Mouse (Mus musculus): ENCODE results near the gene Psmg4. TPM values are rescaled to one million over a fixed set of nuclear protein-coding genes. Genes with fewer than 3 reads are reported as not detected.

Psmg4 gene
- polyA plus RNA-seq, 1 experiment from 2014 or later, result 78.8 TPM

DNA sequence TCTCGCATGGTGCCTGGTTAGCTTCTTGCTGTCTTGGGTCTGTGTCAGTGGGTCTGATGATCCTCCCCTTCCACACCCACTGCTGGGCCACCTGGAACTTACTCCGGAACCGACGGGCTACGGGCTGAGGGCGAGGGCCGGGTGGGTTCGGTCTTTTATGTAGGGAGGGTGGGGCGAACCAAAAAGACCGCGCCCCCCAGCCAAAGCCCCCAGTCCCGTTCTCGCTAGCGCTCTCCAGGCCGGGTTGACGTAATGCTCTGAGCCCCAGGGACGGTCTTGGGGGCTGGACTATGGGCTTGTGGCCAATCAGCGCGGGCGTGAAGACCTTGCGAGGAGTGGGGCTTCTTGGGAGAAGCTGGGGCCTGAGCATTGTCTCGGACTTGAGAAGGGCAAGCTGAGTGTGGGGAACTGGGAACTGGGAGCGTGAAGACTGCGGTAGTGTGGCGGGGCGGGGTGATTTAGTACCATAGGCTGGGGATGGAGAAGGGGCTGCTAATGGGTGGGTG, 32.5 kb upstream of the Psmg4 start, which contains the start of gene Tubb2b:
Tubb2b (minus strand) TSS at position 241 of the 506 bp plus-strand sequence.
- H3K4me2 ChIP-seq, result peak within 1 kb of the TSS; percentile 91
- H3K9me3 ChIP-seq (replicated peaks), result no peaks in the 10 kb centered on the region
- peak within 1 kb of the TSS; percentile 79 for H3K27ac ChIP-seq (ENCODE audit: poor library complexity, severe bottlenecking)
- H3K4me3 ChIP-seq, result peak within 1 kb of the TSS; percentile 88
- ATAC-seq (ENCODE audit: insufficient number of reproducible peaks, low FRiP score), result peak; percentile 92
- peak within 1 kb of the TSS; percentile 85 for H3K9ac ChIP-seq
- H3K36me3 ChIP-seq, result peaks cover 7% of the 10 kb centered on the region; the same call in 1 of the 2 replicates
- H3K27me3 ChIP-seq (replicated peaks), result peaks cover 23% of the 10 kb centered on the region
- H3K4me1 ChIP-seq (replicated peaks), result peaks cover 31% of the 10 kb centered on the region
- WGBS, result under 1% methylated on average over 26 of the region's 26 CpGs

DNA sequence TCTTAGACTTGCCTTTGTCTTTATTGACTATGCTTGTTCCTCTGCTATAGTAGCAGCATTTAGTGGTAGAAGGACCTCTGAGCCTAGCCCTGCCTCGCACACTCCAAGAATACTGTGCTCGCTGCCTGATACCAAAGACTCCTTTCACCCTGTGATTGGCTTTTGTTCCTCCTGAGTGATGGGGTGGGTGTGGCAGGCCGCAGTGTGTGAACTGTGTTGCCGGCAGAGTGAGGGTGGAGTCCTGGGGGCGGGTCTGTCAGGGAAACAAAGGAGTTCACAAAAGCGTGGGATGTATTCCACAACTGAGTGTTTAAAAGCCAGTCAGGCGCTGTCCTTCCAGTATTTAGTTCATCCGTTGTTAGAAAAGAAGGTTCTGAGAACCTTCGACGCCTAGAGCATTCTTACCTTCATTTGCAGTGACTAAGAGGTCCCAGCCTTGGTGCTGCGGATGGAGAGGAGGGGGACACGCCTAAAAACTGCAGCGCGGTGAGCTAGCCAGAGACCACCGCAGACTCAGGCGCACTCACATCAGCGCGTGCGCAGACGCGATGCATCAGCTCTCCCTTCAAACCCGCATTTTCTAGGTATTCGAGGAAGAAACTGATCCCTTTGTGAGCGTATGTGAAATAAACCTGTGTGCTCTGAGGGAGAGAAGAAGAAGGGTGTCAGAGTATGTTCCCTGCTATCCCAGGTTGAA, 31.6 kb upstream of the Psmg4 start:
- H3K4me3 ChIP-seq, result peak overlapping the region; percentile 88
- peak overlapping the region; percentile 79 for H3K27ac ChIP-seq (ENCODE audit: poor library complexity, severe bottlenecking)
- WGBS, result under 1% methylated on average over 24 of the region's 24 CpGs
- peaks cover 23% of the 10 kb centered on the region for H3K27me3 ChIP-seq (replicated peaks)
- peak; percentile 60 for ATAC-seq (ENCODE audit: insufficient number of reproducible peaks, low FRiP score)
- peak overlapping the region; percentile 85 for H3K9ac ChIP-seq
- H3K36me3 ChIP-seq, result 0 out of 2 replicates have a peak, but pooled peaks cover 3% of the 10 kb centered on the region
- peak overlapping the region; percentile 91 for H3K4me2 ChIP-seq
- H3K9me3 ChIP-seq (replicated peaks), result no peaks in the 10 kb centered on the region
- H3K4me1 ChIP-seq (replicated peaks), result peaks cover 31% of the 10 kb centered on the region

DNA sequence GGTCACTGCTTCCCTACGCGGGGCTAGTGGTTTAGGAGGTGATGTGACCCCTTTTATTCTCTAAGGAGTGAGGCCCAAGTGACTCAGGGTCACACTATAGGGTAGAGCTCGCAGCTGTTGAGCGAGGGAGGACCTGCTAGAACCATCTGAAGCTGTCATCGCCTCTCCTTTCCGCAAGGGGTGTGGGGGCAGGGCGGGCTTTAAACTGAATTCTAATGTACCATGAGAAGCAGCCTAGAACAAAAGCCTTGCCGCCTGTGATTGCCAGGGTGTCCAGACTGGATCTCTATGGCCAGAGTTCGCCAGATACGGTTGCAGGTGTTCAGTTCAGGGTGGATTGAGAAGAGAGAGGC, 31.1 kb upstream of the Psmg4 start:
- 2% methylated on average over 10 of the region's 10 CpGs for WGBS
- Histone ChIP-seq H3K27me3 (replicated peaks) (peaks cover 23% of the 10 kb centered on the region), H3K9ac (peak overlapping the region; percentile 85), H3K36me3 (no peaks in the 10 kb centered on the region), H3K4me3 (peak overlapping the region; percentile 88), H3K27ac (ENCODE audit: poor library complexity, severe bottlenecking) (peak overlapping the region; percentile 79), H3K4me2 (peak overlapping the region; percentile 91), H3K4me1 (replicated peaks) (peaks cover 31% of the 10 kb centered on the region), H3K9me3 (replicated peaks) (no peaks in the 10 kb centered on the region)
- 0 out of 2 replicates have a peak, but pooled peaks have one; percentile 26 for ATAC-seq (ENCODE audit: insufficient number of reproducible peaks, low FRiP score)

DNA sequence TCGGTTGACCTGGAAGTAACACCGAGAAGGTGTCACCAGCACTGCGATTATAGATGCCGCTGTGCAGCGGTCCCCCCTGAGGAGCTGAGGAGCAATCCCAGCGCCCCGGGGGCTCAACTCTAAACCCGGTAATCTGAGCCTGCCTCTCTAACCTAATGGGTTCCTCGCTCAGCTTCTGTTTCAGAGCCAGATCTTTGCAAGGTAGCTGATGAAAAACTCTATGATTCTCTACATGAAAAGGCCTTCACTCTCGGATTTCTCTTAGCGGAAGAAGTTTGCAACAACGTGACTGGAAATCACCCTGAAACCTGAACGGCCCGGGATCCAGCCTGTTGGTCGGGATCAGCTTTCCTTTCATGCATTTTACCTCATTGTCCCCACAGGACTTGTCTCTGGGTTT, 30.5 kb upstream of the Psmg4 start:
- peak overlapping the region; percentile 85 for H3K9ac ChIP-seq
- no peak for ATAC-seq (ENCODE audit: insufficient number of reproducible peaks, low FRiP score)
- H3K4me1 ChIP-seq (replicated peaks), result peaks cover 31% of the 10 kb centered on the region
- peak overlapping the region; percentile 88 for H3K4me3 ChIP-seq
- peak overlapping the region; percentile 79 for H3K27ac ChIP-seq (ENCODE audit: poor library complexity, severe bottlenecking)
- 2% methylated on average over 15 of the region's 15 CpGs for WGBS
- no peaks in the 10 kb centered on the region for H3K9me3 ChIP-seq (replicated peaks)
- no peaks in the 10 kb centered on the region for H3K36me3 ChIP-seq
- H3K27me3 ChIP-seq (replicated peaks), result peaks cover 23% of the 10 kb centered on the region
- H3K4me2 ChIP-seq, result peak overlapping the region; percentile 91

DNA sequence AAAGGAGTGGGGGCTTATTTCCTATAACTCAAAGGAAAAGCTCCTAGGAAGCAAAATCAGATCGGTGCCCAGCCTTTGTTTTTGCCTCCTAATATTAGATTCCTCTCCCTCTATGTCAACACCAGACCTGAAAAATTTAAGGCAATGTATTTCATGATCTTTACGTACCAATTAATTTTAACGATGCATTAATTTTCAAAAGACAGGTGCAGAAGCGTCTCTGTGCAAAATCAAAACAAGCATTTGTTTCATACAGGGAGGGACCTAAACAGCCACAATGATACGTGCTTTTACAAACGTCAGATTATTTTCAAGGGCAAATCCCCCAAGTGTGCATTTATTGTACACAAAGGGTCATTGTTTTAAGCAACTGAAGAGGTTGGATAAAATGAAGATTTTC, 29.9 kb upstream of the Psmg4 start:
- H3K9me3 ChIP-seq (replicated peaks), result no peaks in the 10 kb centered on the region
- H3K4me3 ChIP-seq, result 0 out of 2 replicates have a peak overlapping the region, but pooled peaks have one; percentile 88
- no peak overlapping the region for H3K27ac ChIP-seq (ENCODE audit: poor library complexity, severe bottlenecking)
- peaks cover 23% of the 10 kb centered on the region for H3K27me3 ChIP-seq (replicated peaks)
- H3K4me1 ChIP-seq (replicated peaks), result peaks cover 31% of the 10 kb centered on the region
- 34% methylated on average over 6 of the region's 6 CpGs for WGBS
- no peak overlapping the region for H3K9ac ChIP-seq
- no peak for ATAC-seq (ENCODE audit: insufficient number of reproducible peaks, low FRiP score)
- H3K36me3 ChIP-seq, result no peaks in the 10 kb centered on the region
- peak overlapping the region; percentile 91 for H3K4me2 ChIP-seq

DNA sequence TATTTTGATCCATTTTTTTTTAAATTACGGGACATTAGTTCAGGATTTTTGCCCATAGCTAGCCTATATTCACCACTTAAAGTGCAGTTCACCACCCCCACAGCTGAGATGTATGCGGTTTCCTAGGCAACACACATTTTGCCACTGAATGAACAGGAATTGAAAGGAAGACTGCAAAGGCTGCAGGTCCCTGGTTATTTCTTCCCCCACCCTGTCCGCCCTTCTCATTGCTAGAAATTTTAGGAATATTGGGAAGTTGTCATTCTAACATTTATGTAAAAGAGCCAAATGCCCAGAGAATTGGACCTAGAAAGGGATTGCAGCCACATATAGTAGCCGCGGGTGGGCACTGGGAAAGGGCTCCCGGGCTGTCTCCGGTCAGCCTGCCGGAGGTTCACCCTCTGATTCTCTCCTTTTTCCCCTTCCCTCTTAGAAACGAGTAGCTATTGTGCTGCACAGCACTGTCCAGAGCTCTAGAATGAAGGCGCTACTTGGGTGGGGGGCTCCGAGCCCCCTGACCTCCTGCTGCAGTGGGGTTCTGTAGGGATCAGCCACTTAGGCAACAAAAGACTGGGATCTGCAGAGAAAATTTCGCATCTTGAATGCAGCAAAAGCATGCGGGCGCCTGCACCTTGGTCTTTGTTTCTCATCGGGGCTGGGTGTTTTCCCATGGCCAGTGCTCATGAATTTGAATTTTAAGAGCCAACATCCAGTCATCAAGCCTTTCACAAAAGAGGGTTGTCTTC, 29.3 kb upstream of the Psmg4 start:
- peaks cover 23% of the 10 kb centered on the region for H3K27me3 ChIP-seq (replicated peaks)
- no peaks in the 10 kb centered on the region for H3K9me3 ChIP-seq (replicated peaks)
- 18% methylated on average over 15 of the region's 15 CpGs for WGBS
- peak overlapping the region; percentile 24 for H3K4me3 ChIP-seq
- H3K36me3 ChIP-seq, result no peaks in the 10 kb centered on the region
- peak overlapping the region; percentile 42; the same call in 1 of the 2 replicates for H3K9ac ChIP-seq
- no peak overlapping the region; the same call in 1 of the 2 replicates for H3K27ac ChIP-seq (ENCODE audit: poor library complexity, severe bottlenecking)
- ATAC-seq (ENCODE audit: insufficient number of reproducible peaks, low FRiP score), result no peak
- H3K4me2 ChIP-seq, result peak overlapping the region; percentile 61
- H3K4me1 ChIP-seq (replicated peaks), result peaks cover 31% of the 10 kb centered on the region

DNA sequence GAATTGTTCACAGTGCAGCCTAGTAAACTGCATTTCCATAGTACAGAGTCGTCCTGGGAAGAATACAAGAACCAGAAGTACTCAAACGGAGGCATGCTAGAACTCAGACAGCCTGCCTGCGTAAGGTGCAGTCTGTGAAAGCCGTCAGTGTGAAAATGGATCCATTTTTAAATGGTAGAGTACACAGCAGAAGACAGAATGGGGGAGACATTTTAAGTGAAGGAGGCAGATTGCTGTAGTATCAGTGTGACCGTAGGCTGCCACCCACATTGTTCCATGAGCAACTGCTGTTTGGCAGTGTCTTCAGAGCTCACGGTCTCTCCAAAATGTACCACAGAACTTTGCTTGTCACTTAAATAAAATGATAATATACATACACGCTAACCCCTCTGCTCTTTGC, 28.5 kb upstream of the Psmg4 start:
- no peak overlapping the region for H3K4me3 ChIP-seq
- no peak overlapping the region for H3K9ac ChIP-seq
- H3K27me3 ChIP-seq (replicated peaks), result peaks cover 23% of the 10 kb centered on the region
- no peak for ATAC-seq (ENCODE audit: insufficient number of reproducible peaks, low FRiP score)
- no peaks in the 10 kb centered on the region for H3K9me3 ChIP-seq (replicated peaks)
- H3K4me2 ChIP-seq, result no peak overlapping the region
- H3K4me1 ChIP-seq (replicated peaks), result peaks cover 24% of the 10 kb centered on the region
- WGBS, result 73% methylated on average over 7 of the region's 7 CpGs
- no peak overlapping the region for H3K27ac ChIP-seq (ENCODE audit: poor library complexity, severe bottlenecking)
- H3K36me3 ChIP-seq, result no peaks in the 10 kb centered on the region

DNA sequence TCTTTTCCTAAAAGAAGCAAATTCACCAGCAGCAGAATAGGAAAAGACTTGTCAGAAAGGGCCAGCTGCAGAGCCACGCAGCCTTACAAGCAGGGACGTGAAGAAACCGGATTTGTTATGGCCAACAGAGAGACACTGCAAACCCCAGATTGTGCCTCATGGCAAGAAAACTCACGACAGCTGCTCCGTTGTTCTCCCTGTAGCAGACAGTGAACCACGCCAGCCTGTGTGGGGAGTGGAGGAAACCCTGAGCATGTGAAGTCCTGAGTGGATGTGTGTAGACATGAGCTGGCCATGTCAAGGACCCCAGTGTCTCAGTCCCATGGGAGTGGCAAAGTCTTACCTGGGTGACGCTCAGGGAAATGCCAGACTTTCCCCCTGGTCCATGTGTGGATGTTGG, 26.2 kb upstream of the Psmg4 start:
- ATAC-seq (ENCODE audit: insufficient number of reproducible peaks, low FRiP score), result no peak
- H3K36me3 ChIP-seq, result no peaks in the 10 kb centered on the region

DNA sequence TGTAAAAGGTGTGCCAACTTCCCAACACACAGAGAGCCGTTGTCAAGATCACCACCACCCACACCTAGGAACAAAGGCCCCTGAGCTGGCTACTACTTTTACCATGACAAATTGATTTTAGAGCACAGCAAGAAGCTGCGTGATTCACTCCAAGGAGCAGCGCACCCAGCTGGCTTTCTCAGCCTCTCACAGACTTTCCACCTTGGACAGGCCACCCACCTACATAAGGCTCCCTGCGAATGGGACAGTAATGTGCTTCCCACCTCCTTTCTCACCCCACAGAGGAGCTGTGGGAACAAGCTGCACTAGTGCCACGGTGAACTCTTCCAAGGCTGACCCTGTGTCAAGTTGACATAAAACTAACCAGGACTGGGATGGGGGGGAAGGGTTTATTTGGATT, 19.4 kb upstream of the Psmg4 start:
- ATAC-seq (ENCODE audit: insufficient number of reproducible peaks, low FRiP score), result no peak
- no peak overlapping the region for H3K4me2 ChIP-seq
- no peak overlapping the region for H3K4me3 ChIP-seq
- WGBS, result 72% methylated on average over 5 of the region's 5 CpGs
- H3K4me1 ChIP-seq (replicated peaks), result peaks cover 8% of the 10 kb centered on the region
- H3K27me3 ChIP-seq (replicated peaks), result no peaks in the 10 kb centered on the region
- no peak overlapping the region for H3K9ac ChIP-seq
- no peak overlapping the region for H3K27ac ChIP-seq (ENCODE audit: poor library complexity, severe bottlenecking)
- no peaks in the 10 kb centered on the region for H3K36me3 ChIP-seq
- no peaks in the 10 kb centered on the region for H3K9me3 ChIP-seq (replicated peaks)

More for the DNA sequence above, 26.2 kb upstream of the Psmg4 start:
- Histone ChIP-seq H3K27ac (ENCODE audit: poor library complexity, severe bottlenecking) (no peak overlapping the region), H3K27me3 (replicated peaks) (peaks cover 23% of the 10 kb centered on the region), H3K4me2 (no peak overlapping the region), H3K9me3 (replicated peaks) (no peaks in the 10 kb centered on the region), H3K4me3 (no peak overlapping the region), H3K9ac (no peak overlapping the region), H3K4me1 (replicated peaks) (peaks cover 15% of the 10 kb centered on the region)
- 79% methylated on average over 7 of the region's 7 CpGs for WGBS

DNA sequence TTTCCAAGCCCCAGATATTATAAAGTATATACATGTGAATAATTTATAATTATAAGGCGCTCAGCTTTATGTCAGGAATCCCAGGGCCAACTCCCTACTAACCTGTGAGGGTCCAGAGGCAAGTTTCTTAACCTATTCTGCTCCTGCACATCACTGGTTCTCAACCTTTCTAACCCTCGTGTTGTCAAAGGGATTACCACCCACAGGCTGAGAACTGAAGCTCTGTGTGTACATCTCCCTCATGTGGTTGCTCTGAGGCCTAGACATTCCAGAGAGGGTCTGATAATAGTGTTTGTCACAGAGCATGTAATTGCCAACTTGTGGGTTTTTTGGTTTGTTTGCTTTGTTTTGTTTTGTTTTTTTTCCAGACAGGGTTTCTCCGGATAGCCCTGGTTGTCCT, 15.8 kb upstream of the Psmg4 start:
- Histone ChIP-seq H3K9ac (no peak overlapping the region), H3K4me1 (replicated peaks) (peaks cover 28% of the 10 kb centered on the region), H3K36me3 (no peaks in the 10 kb centered on the region), H3K4me2 (no peak overlapping the region), H3K4me3 (no peak overlapping the region), H3K27me3 (replicated peaks) (no peaks in the 10 kb centered on the region), H3K9me3 (replicated peaks) (no peaks in the 10 kb centered on the region), H3K27ac (ENCODE audit: poor library complexity, severe bottlenecking) (no peak overlapping the region)
- WGBS, result 60% methylated on average over 3 of the region's 3 CpGs
- no peak for ATAC-seq (ENCODE audit: insufficient number of reproducible peaks, low FRiP score)

DNA sequence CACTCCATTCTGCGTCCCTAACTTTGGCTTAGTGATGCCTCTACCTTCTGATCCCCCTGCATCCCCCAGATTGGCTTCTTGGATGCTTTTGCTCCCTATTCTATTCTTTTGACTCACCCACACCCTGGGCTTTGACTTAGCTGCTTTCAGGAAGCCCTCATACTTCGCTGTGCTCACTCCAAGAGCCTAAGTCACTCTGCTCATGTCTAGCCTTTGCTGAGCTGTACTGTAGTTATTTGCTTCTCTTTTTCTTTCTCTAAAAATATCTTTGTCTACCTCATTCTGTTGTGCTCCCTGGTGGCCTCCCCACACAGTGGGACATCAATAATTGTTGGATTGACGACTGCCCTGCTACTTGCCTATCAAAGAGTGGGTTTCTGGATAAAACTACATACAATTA, 14.6 kb upstream of the Psmg4 start:
- 0 out of 2 replicates have a peak overlapping the region, but pooled peaks have one; percentile 62 for H3K4me2 ChIP-seq
- ATAC-seq (ENCODE audit: insufficient number of reproducible peaks, low FRiP score), result no peak
- no peak overlapping the region for H3K4me3 ChIP-seq
- no peaks in the 10 kb centered on the region for H3K9me3 ChIP-seq (replicated peaks)
- H3K36me3 ChIP-seq, result no peaks in the 10 kb centered on the region
- H3K27ac ChIP-seq (ENCODE audit: poor library complexity, severe bottlenecking), result 0 out of 2 replicates have a peak overlapping the region, but pooled peaks have one; percentile 61
- H3K4me1 ChIP-seq (replicated peaks), result peaks cover 33% of the 10 kb centered on the region
- WGBS, result 73% methylated on average over 3 of the region's 3 CpGs
- H3K9ac ChIP-seq, result no peak overlapping the region
- H3K27me3 ChIP-seq (replicated peaks), result no peaks in the 10 kb centered on the region
